ENCODE assay signal across 16 mouse cellular contexts in genomic region chr11:86075371-86075770, GRCm38 (mm10).
A peak's percentile ranks its signal among the peaks of the same experiment; 100 is the strongest.
DNase-seq lines count a peak whose midpoint lies in the region; ATAC-seq and TF ChIP-seq lines count a peak whose summit lies in the region.
"Had no signal": no experiment of that assay in that cellular context is flagged by ENCODE, and none has a peak within 500 bp of the region (broad histone marks: within the 10 kb centered on the region; RNA-seq: fewer than 3 reads in every experiment).

No protein-coding gene starts in this region.

- no peak for TF ChIP-seq POLR2A in kidney, adult 2 months (IDR thresholded peaks at IDR 0.05; ENCODE audit: low read depth, low read length)

- no peak overlapping the region for H3K4me3 ChIP-seq in kidney, adult 2 months (ENCODE audit: insufficient read depth, low read depth, low read length)
- H3K4me3 ChIP-seq in kidney, embryonic 15.5 days (replicated peaks): no peak overlapping the region
- H3K4me3 ChIP-seq: erythroblast, embryonic 14.5 days; liver, embryonic 13.5 days had no signal

- H3K36me3 ChIP-seq in kidney, adult 2 months (ENCODE audit: control insufficient read depth, insufficient read depth, low read length): no peaks in the 10 kb centered on the region
- H3K36me3 ChIP-seq in kidney, embryonic 15.5 days: peaks cover 16% of the 10 kb centered on the region

- TF ChIP-seq CTCF in kidney, adult 2 months (conservative IDR thresholded peaks at IDR 0.05; ENCODE audit: insufficient read depth, insufficient read length, low read depth, low read length): 0 out of 2 replicates have a peak, but pooled peaks have one; percentile 18

- no peaks in the 10 kb centered on the region for H3K27me3 ChIP-seq in kidney, adult 2 months (replicated peaks; ENCODE audit: control insufficient read depth, insufficient read depth, low read length)
- H3K27me3 ChIP-seq in kidney, embryonic 15.5 days: no peaks in the 10 kb centered on the region
- H3K27me3 ChIP-seq: liver, embryonic 13.5 days had no signal

- DNase-seq in kidney, adult 2 months: no peak
- DNase-seq in A20 (ENCODE audit: low read depth, low spot score) (peak; percentile 35), ZHBTc4 (ENCODE audit: low read depth, low spot score) (peak; percentile 24)
- peak; percentile 29 for DNase-seq in CD4-positive helper T cell, adult 2 months (ENCODE audit: low read depth, low spot score)
- no peak for DNase-seq in embryo, embryonic 11 days
- no peak for DNase-seq in cerebellum, adult 18-20 months
- DNase-seq: cerebellum, adult 9-11 months; kidney, postnatal 10 days; layer of hippocampus, adult 9-11 months; liver, embryonic 13.5 days; midbrain, embryonic 14.5 days; right cerebral cortex, postnatal 4 days had no signal

- no peak overlapping the region for H3K9ac ChIP-seq in kidney, embryonic 15.5 days
- H3K9ac ChIP-seq: liver, embryonic 13.5 days had no signal

- H3K4me2 ChIP-seq in kidney, embryonic 15.5 days: no peak overlapping the region
- H3K4me2 ChIP-seq: liver, embryonic 13.5 days had no signal

- WGBS in kidney, adult 2 months: 92% methylated on average over 1 of the region's 1 CpGs
- WGBS in kidney, embryonic 15.5 days: 80% methylated on average over 1 of the region's 1 CpGs

- H3K4me1 ChIP-seq in kidney, adult 2 months (ENCODE audit: control insufficient read depth, insufficient read depth, low read length): 0 out of 2 replicates have a peak, but pooled peaks cover 2% of the 10 kb centered on the region
- no peaks in the 10 kb centered on the region for H3K4me1 ChIP-seq in kidney, embryonic 15.5 days
- H3K4me1 ChIP-seq: liver, embryonic 13.5 days had no signal

- H3K9me3 ChIP-seq in kidney, embryonic 15.5 days (replicated peaks): no peaks in the 10 kb centered on the region
- H3K9me3 ChIP-seq: liver, embryonic 13.5 days had no signal

- no peak for ATAC-seq in kidney, embryonic 15.5 days (replicated peaks; ENCODE audit: low FRiP score)
- ATAC-seq: hindbrain, embryonic 16.5 days had no signal

- H3K27ac ChIP-seq in kidney, adult 2 months (ENCODE audit: insufficient read depth, low read depth, low read length): no peak overlapping the region
- no peak overlapping the region for H3K27ac ChIP-seq in kidney, embryonic 15.5 days
- H3K27ac ChIP-seq: liver, embryonic 13.5 days; macrophage had no signal

Comparison
In these comparisons a context has a peak if more than half of its experiments do, and no peak if none do; other contexts are left out.
1. DNase-seq: peak in A20 (single experiment), CD4-positive helper T cell, adult 2 months (single experiment) and ZHBTc4 (single experiment); none in kidney, adult 2 months (single experiment), embryo, embryonic 11 days (single experiment) and cerebellum, adult 18-20 months (0 of 2).